Mouse (Mus musculus) liver, embryonic 16.5 days (tissue): ENCODE measurements around the gene Ciao2a. TPM values are rescaled to one million over a fixed set of nuclear protein-coding genes. Genes with fewer than 3 reads are reported as not detected.

Experiments
- ATAC-seq: fragments of 200-750 bp; cut with Nextera tagmentation; 2 replicates; pipeline ENCODE4 v1.8.0; 2017; ENCODE audit warnings: low read depth, mild to moderate bottlenecking, moderate number of reproducible peaks, moderate library complexity
- H3K27ac ChIP-seq: fragments of 300-500 bp; sonication (generic); 2 replicates; pipeline ENCODE4 v1.5.1; 2014; ENCODE audit warnings: mild to moderate bottlenecking, low read length
- H3K27me3 ChIP-seq: fragments of 300-500 bp; sonication (generic); 2 replicates; pipeline ENCODE4 v1.6.1; 2014; ENCODE audit warnings: low read depth, low read length, mixed read lengths; ENCODE audit not compliant: control insufficient read depth, insufficient read depth
- H3K36me3 ChIP-seq: fragments of 300-500 bp; sonication (generic); 2 replicates; pipeline ENCODE4 v1.6.1; 2014; ENCODE audit warnings: mild to moderate bottlenecking; ENCODE audit not compliant: control insufficient read depth, insufficient read depth
- H3K4me1 ChIP-seq: fragments of 300-500 bp; sonication (generic); 2 replicates; pipeline ENCODE4 v1.6.1; 2014; ENCODE audit warnings: low read depth, low read length, mixed read lengths; ENCODE audit not compliant: control insufficient read depth
- H3K4me2 ChIP-seq: fragments of 300-500 bp; sonication (generic); 2 replicates; pipeline ENCODE4 v1.6.1; 2014; ENCODE audit warnings: low read depth, low read length, mixed read lengths
- H3K4me3 ChIP-seq: fragments of 300-500 bp; sonication (generic); 2 replicates; pipeline ENCODE4 v1.5.1; 2014; ENCODE audit warnings: low read depth, mild to moderate bottlenecking, low read length
- H3K9ac ChIP-seq: fragments of 300-500 bp; sonication (generic); 2 replicates; pipeline ENCODE4 v1.6.1; 2014; ENCODE audit warnings: low read depth, low read length
- H3K9me3 ChIP-seq: fragments of 300-500 bp; sonication (generic); replicated peaks from 2 replicates; pipeline ENCODE4 v1.6.1; 2016; ENCODE audit warnings: low read length; ENCODE audit not compliant: control insufficient read depth
- WGBS: fragments of 180-500 bp; shearing (Covaris S2); extraction: QIAGEN DNeasy Blood & Tissue Kit; methylation state at CpG from one replicate; pipeline ENCODE4 v1.1.7; 2014; ENCODE audit not compliant: insufficient replicate concordance; 5-methylcytosine and 5-hydroxymethylcytosine counted together
- polyA plus RNA-seq: library from polyadenylated mRNA; unstranded; fragments of >200 nt; fragmentation: Nextera tagmentation; extraction: Ambion mirVana; gene quantifications from 2 replicates; pipeline ENCODE4 v1.2.1, GENCODE M21; 2015

Gene Ciao2a
- polyA plus RNA-seq, 1 experiment from 2014 or later = 110 TPM

DNA sequence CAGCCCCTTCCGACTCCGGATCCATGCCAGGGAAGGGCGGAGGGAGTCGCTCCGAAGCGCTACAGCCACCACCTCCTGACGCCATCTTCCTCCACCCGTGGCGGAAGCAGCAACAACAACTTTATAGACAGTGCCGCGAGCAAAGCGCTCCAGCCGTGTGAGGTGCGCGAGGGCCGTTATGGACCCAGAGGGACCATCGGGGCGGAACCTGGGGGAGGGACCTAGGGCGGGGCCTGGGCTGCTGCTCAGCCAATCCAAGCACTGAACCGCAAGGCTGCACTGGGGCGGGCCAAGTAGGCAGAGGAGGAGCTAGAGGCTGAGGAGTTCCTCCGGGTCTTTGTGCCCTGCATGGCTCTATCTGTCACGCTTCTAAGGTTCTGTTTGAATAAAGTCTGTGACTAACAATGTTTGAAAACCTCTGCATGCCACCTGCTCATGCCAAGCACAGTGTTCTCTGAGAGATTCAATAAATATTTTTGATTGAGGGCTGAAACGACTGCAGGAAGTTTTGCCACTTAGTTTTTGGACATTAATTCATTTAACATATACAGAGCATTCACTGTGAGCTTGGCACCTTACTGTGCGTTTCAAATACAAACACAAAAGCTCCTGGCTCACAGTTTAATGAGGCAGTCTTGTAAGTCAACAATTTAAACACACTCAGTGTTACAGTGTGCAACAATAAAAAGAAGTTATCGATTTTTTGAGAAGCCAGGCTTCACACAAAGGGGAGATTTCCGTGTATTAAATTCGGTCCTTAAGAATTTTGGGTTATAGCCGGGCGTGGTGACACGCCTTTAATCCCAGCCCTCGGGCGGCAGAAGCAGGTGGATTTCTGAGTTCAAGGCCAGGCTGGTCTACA lies 1.5 kb upstream of the Ciao2a start:
- Histone ChIP-seq H3K9ac (peak overlapping the region; percentile 92), H3K9me3 (no peaks in the 10 kb centered on the region), H3K36me3 (no peaks in the 10 kb centered on the region), H3K4me1 (peaks cover 47% of the 10 kb centered on the region), H3K4me2 (peak overlapping the region; percentile 97), H3K4me3 (peak overlapping the region; percentile 83), H3K27ac (peak overlapping the region; percentile 96), H3K27me3 (no peaks in the 10 kb centered on the region)
- 8% methylated on average over 33 of the region's 33 CpGs for WGBS
- ATAC-seq = peak; percentile 94

DNA sequence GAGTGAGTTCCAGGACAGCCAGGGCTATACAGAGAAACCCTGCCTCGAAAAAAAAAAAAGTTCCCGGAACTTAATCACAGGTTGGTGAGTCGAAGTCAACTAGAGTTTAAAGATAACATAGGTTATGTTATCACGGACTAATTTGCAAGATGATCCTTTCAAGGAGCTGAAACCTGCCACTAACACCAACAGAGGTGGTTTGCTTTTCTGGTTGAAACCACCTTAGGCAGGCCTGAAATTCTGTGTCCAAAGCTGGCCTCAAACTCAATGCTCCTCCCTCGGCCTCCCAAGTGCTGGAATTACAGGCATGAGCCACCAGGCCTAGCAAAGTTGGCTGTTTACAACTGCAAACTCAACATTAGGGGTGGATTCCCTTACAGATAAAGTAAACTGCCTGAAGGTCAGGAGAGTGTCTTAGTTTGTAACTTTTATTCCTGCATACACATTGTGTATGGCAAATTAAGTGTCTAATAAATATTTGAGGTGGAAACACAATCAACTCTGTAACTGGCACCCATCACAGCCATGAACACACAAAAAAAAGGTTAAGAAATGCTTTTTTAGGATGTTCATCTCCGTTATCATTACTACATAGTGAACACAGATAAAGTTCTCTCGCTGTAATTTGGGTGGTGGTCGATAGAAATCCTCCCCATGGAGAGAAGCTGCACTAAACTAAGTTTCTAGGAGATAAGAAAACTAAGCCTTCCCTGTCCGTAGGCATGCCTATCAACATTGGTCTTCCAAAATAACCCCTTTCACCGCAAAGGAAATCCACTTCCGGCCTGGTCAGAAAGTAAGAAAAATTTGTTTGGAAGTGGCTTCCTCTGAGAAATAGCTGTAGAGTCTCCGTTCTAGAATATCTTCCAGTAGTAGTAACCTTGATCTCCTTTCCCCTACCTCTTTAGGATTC lies 612 bp upstream of the Ciao2a start:
- peak overlapping the region; percentile 83 for H3K4me3 ChIP-seq
- H3K9ac ChIP-seq = peak overlapping the region; percentile 86
- no peaks in the 10 kb centered on the region for H3K27me3 ChIP-seq
- H3K4me1 ChIP-seq = peaks cover 41% of the 10 kb centered on the region
- H3K36me3 ChIP-seq = peaks cover 2% of the 10 kb centered on the region; the same call in 1 of the 2 replicates
- H3K9me3 ChIP-seq = no peaks in the 10 kb centered on the region
- no peak for ATAC-seq
- peak overlapping the region; percentile 96 for H3K27ac ChIP-seq
- 9% methylated on average over 12 of the region's 12 CpGs for WGBS
- H3K4me2 ChIP-seq = peak overlapping the region; percentile 97

DNA sequence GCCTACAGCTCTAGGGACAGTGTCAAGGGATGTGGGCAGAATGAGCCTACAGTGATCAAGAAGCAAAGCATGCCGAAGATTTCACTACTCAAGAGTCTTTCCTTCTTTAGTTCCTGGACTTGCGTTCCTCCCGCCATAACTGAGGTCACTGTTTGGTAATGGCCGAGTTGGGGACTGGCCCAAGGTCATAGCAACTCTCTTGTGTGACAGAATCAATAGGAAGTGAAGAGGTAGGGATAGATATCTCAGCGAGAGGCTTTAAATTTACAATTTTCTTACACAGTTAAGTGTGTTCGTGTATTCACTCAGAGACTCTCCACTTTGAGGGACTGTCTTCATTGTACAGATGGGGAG lies 759 bp downstream of the Ciao2a start:
- H3K4me1 ChIP-seq = peaks cover 39% of the 10 kb centered on the region
- H3K36me3 ChIP-seq = peaks cover 4% of the 10 kb centered on the region; the same call in 1 of the 2 replicates
- H3K4me2 ChIP-seq = peak overlapping the region; percentile 97
- no peak for ATAC-seq
- H3K4me3 ChIP-seq = peak overlapping the region; percentile 83
- H3K27me3 ChIP-seq = no peaks in the 10 kb centered on the region
- no peaks in the 10 kb centered on the region for H3K9me3 ChIP-seq
- H3K27ac ChIP-seq = peak overlapping the region; percentile 96
- WGBS = 8% methylated on average over 6 of the region's 6 CpGs
- H3K9ac ChIP-seq = peak overlapping the region; percentile 86

DNA sequence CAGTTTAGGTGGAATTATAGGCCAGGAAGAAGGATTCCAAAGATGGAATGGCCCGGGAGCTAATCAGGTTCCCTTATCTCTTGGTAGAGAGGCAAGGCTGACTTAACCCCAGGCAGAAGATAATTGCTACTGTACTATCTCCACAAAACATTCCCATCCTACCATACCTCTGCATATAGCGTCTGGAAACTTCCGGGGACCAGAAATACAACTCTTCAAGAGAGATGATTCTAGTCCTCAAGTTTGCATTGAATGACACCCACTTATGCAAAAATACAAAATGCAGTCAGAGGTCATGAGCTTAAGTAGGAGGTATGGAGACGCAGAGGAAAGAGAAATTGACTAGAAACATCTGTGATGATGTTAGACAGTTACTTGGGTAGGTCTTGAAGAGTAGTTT lies 1.5 kb downstream of the Ciao2a start:
- H3K4me1 ChIP-seq = peaks cover 35% of the 10 kb centered on the region

DNA sequence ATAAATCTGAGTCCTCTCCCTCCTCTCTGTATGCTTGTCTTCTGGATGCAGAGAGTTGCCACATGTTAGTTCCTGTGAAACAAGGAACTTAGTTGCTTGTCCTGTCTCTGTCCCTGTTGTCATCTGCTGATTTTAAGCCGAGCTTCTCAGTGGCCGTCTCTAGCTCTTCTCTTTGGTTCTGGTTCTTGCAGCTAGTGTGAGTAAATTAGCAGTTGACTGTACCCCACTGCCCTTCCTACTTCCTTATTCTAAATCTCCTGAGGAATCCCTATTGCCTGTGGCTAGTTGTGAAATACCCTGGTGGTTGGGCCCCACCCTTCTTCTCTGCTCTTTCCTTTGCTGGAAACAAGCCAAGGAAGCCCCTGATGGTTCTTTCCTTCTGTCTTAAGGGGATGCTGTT lies 5.1 kb downstream of the Ciao2a start:
- Histone ChIP-seq H3K4me3 (no peak overlapping the region), H3K4me2 (no peak overlapping the region), H3K36me3 (peaks cover 31% of the 10 kb centered on the region), H3K4me1 (peaks cover 17% of the 10 kb centered on the region), H3K27me3 (no peaks in the 10 kb centered on the region), H3K9ac (no peak overlapping the region), H3K9me3 (no peaks in the 10 kb centered on the region), H3K27ac (peak overlapping the region; percentile 36; the same call in 1 of the 2 replicates)
- no peak for ATAC-seq
- WGBS = 60% methylated on average over 2 of the region's 2 CpGs

More for the DNA sequence above, 1.5 kb downstream of the Ciao2a start:
- no peak for ATAC-seq
- WGBS = 35% methylated on average over 4 of the region's 4 CpGs
- peaks cover 4% of the 10 kb centered on the region; the same call in 1 of the 2 replicates for H3K36me3 ChIP-seq
- no peaks in the 10 kb centered on the region for H3K9me3 ChIP-seq
- no peaks in the 10 kb centered on the region for H3K27me3 ChIP-seq
- peak overlapping the region; percentile 83 for H3K4me3 ChIP-seq
- H3K9ac ChIP-seq = peak overlapping the region; percentile 86
- peak overlapping the region; percentile 97 for H3K4me2 ChIP-seq
- H3K27ac ChIP-seq = peak overlapping the region; percentile 96

DNA sequence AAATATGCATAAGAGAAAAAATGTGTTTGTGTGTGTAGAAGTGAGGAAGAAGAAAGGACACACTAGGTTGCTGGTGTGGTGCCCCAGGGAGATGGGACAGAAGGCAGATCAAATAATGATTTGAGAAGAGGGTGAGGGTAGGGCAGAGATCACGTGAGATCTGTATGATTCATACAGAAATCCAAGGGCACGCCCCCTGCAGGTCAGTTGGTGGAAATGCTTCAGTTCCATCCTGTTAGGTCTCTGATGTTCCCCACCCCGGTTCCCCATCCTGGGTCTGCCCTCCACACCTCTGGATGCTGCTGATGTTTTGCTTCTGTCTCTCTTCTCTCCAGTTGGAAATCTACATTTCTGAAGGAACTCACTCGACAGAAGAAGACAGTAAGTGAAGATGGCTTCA lies 9.6 kb downstream of the Ciao2a start:
- no peak for ATAC-seq
- Histone ChIP-seq H3K9me3 (no peaks in the 10 kb centered on the region), H3K27me3 (no peaks in the 10 kb centered on the region), H3K4me1 (no peaks in the 10 kb centered on the region; the same call in 1 of the 2 replicates), H3K4me3 (no peak overlapping the region), H3K4me2 (no peak overlapping the region), H3K27ac (no peak overlapping the region), H3K9ac (no peak overlapping the region), H3K36me3 (peaks cover 60% of the 10 kb centered on the region)
- WGBS = 43% methylated on average over 4 of the region's 4 CpGs

DNA sequence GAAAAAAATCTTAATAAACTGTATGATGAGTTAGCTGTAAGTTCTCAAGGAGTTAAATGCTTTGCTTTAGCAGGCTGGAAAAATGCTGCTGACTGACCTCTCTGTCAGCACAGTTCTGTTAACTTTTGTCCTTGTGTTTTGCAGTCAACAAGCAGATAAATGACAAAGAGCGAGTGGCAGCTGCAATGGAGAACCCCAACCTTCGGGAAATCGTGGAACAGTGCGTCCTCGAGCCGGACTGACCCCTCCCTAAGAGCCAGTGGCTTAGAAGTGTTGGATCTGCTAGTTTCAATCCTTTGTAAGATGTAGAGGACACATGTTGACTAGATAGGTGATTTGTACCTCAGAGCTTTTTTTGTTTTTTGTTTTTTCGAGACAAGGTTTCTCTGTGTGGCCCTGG lies 11.8 kb downstream of the Ciao2a start:
- Histone ChIP-seq H3K9ac (no peak overlapping the region), H3K9me3 (no peaks in the 10 kb centered on the region), H3K27ac (no peak overlapping the region), H3K27me3 (no peaks in the 10 kb centered on the region), H3K4me2 (no peak overlapping the region), H3K4me3 (no peak overlapping the region), H3K36me3 (peaks cover 56% of the 10 kb centered on the region), H3K4me1 (no peaks in the 10 kb centered on the region)
- 84% methylated on average over 7 of the region's 7 CpGs for WGBS
- no peak for ATAC-seq

DNA sequence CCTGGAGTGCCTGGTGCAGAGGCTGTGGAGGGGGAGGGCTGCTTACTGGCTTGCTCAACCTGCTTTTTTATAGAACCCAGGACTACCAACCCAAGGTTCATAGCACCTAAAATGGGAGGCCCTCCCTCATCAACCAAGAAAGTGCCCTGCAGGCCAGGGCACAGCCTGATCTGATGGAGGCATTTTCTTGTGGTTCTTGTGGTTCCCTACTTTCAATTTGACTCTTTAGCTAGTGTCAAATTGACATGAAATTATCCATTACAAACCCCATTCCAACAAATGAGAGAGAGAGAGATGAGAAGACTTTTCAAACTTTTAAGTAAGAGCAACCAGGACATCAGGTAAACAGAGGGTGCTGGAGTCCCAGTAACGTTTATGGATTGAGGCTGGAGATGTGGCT lies 15.9 kb downstream of the Ciao2a start:
- H3K4me3 ChIP-seq = no peak overlapping the region
- WGBS = 50% methylated on average over 1 of the region's 1 CpGs
- no peaks in the 10 kb centered on the region for H3K4me1 ChIP-seq
- H3K4me2 ChIP-seq = no peak overlapping the region
- H3K36me3 ChIP-seq = peaks cover 26% of the 10 kb centered on the region
- H3K27me3 ChIP-seq = no peaks in the 10 kb centered on the region
- no peak overlapping the region for H3K9ac ChIP-seq
- no peak for ATAC-seq
- H3K27ac ChIP-seq = no peak overlapping the region
- H3K9me3 ChIP-seq = no peaks in the 10 kb centered on the region
